Mouse (Mus musculus) left cerebral cortex, postnatal 10 days (tissue): ENCODE measurements around the gene Wdr61. TPM values are rescaled to one million over a fixed set of nuclear protein-coding genes. Genes with fewer than 3 reads are reported as not detected.
"Not testable (repeated sequence)": the region's sequence is repeated elsewhere in the genome, so short reads cannot be mapped to it uniquely, and the experiment has no call there.

Experiments
- DNase-seq, 2 experiments: peaks; one replicate each; pipeline ENCODE4 v3.0.0; 2021 to 2022; ENCODE audit warnings: low spot score in 2 of 2, mixed read lengths in 1 of 2; ENCODE audit errors: extremely low spot score in 1 of 2
- intact Hi-C: fragments of 180-260 bp; cut with DNase I; formaldehyde crosslinking; loops from one replicate; pipeline ENCODE4 v1.15.1; 2025
- microRNA-seq: library from miRNA; unstranded; fragments of <30 nt; microRNA quantifications from one replicate; pipeline ENCODE4 v1.2.0, GENCODE M21; 2022
- total RNA-seq, 2 experiments: library from RNA; stranded (reverse); gene quantifications; 2 replicates each; pipeline ENCODE4 v1.2.3; 2021

The Wdr61 gene
- total RNA-seq, 2 experiments from 2014 or later = 52.5 to 54.1 TPM

GRCm38 (mm10) chr9:54691241-54691805 lies 43.0 kb downstream of the Wdr61 start:
- not testable (repeated sequence) for DNase-seq

GRCm38 (mm10) chr9:54690697-54691096 lies 43.6 kb downstream of the Wdr61 start:
- DNase-seq, intact Hi-C loops: not testable (repeated sequence)

More at GRCm38 (mm10) chr9:54691241-54691805, 43.0 kb downstream of the Wdr61 start:
- intact Hi-C loops = not testable (repeated sequence)

GRCm38 (mm10) chr9:54689446-54689845 lies 44.9 kb downstream of the Wdr61 start:
- intact Hi-C loops = no loop called here
- DNase-seq = no peak

GRCm38 (mm10) chr9:54687246-54688236 lies 46.8 kb downstream of the Wdr61 start:
- DNase-seq = peak; percentile 27 to 57
- intact Hi-C loops = no loop called here

GRCm38 (mm10) chr9:54683814-54684605 lies 50.3 kb downstream of the Wdr61 start:
- intact Hi-C loops = no loop called here
- no peak for DNase-seq

- intact Hi-C loops = no loop called here
- DNase-seq = no peak
Measured at GRCm38 (mm10) chr9:54682846-54683245, 51.5 kb downstream of the Wdr61 start.

- peak; percentile 61 to 71 for DNase-seq
- intact Hi-C loops = loop anchor here (1.0 to 10.0 kb wide), 2 partner anchors 61 to 142 kb away; partner anchors contain the start of gene Sh2d7
Measured at GRCm38 (mm10) chr9:54676531-54676986, 57.8 kb downstream of the Wdr61 start.

GRCm38 (mm10) chr9:54673887-54674286 lies 60.4 kb downstream of the Wdr61 start:
- DNase-seq = no peak
- intact Hi-C loops = loop anchor here (10.0 kb wide), 1 partner anchor 139 kb away; the partner anchor contains the start of gene Sh2d7

- no peak for DNase-seq
- intact Hi-C loops = loop anchor here (10.0 kb wide), 1 partner anchor 137 kb away; the partner anchor contains the start of gene Sh2d7
Measured at GRCm38 (mm10) chr9:54671962-54672361, 62.4 kb downstream of the Wdr61 start.

GRCm38 (mm10) chr9:54668455-54668854 lies 65.9 kb downstream of the Wdr61 start:
- intact Hi-C loops = no loop called here
- DNase-seq = peak in 1 of 2 experiments; percentile 56

- intact Hi-C loops = no loop called here
Measured at GRCm38 (mm10) chr9:54666116-54666515, 68.2 kb downstream of the Wdr61 start.

More at GRCm38 (mm10) chr9:54666116-54666515, 68.2 kb downstream of the Wdr61 start:
- no peak for DNase-seq

Small RNAs within 50 kb of the gene (microRNA-seq; reads per million reads assigned to microRNA genes)
- not detected for gene Mir5710

Other genes starting within 250 kb of the Wdr61 start
- gene Dmxl2, start 232.9 kb downstream of the Wdr61 start, total RNA-seq = 100 to 1,000 TPM; 194 to 204 TPM
- not detected for gene Sh2d7, start 195.5 kb downstream of the Wdr61 start, total RNA-seq
- 10 to 100 TPM; 32.8 to 33.9 TPM for gene Cib2, start 174.3 kb downstream of the Wdr61 start, total RNA-seq
- 100 to 1,000 TPM; 206 to 208 TPM for gene Idh3a, start 148.2 kb downstream of the Wdr61 start, total RNA-seq
- 10 to 100 TPM; 88.4 to 93.5 TPM for gene Acsbg1, start 72.6 kb downstream of the Wdr61 start, total RNA-seq
- 10 to 100 TPM; 13.6 to 14.4 TPM for gene Dnaja4, start 35.6 kb downstream of the Wdr61 start, total RNA-seq
- 1 to 10 TPM; 2.6 to 9.5 TPM for gene Crabp1, start 30.2 kb upstream of the Wdr61 start, total RNA-seq
- gene Ireb2, start 129.3 kb upstream of the Wdr61 start, total RNA-seq = 10 to 100 TPM; 72.2 to 72.6 TPM
- 1 to 10 TPM; 1.4 to 1.6 TPM for gene Hykk, start 182.8 kb upstream of the Wdr61 start, total RNA-seq
- 100 to 1,000 TPM; 146 to 151 TPM for gene Psma4, start 216.3 kb upstream of the Wdr61 start, total RNA-seq
- gene AY074887, start 216.5 kb upstream of the Wdr61 start, total RNA-seq = not detected
- gene Chrna5, start 246.4 kb upstream of the Wdr61 start, total RNA-seq = 1 to 10 TPM; 5.3 TPM